9 mouse cellular contexts compared by ENCODE assay signal in genomic region chr11:114679582-114679981, GRCm38 (mm10). TPM values are rescaled to one million over a fixed set of nuclear protein-coding genes. Genes with fewer than 3 reads are reported as not detected.
A peak's percentile ranks its signal among the peaks of the same experiment; 100 is the strongest.
DNase-seq lines count a peak whose midpoint lies in the region; ATAC-seq and TF ChIP-seq lines count a peak whose summit lies in the region.
"Had no signal": no experiment of that assay in that cellular context is flagged by ENCODE, and none has a peak within 500 bp of the region (broad histone marks: within the 10 kb centered on the region; RNA-seq: fewer than 3 reads in every experiment).

No protein-coding gene starts in this region.

- H3K27ac ChIP-seq in kidney, embryonic 15.5 days: peak overlapping the region; percentile 56
- H3K27ac ChIP-seq in kidney, embryonic 14.5 days (ENCODE audit: low read depth, low read length): no peak overlapping the region
- no peak overlapping the region for H3K27ac ChIP-seq in left cerebral cortex, adult 2 months
- H3K27ac ChIP-seq in forebrain, embryonic 15.5 days (replicated peaks): no peak overlapping the region
- H3K27ac ChIP-seq: embryonic facial prominence, embryonic 13.5 days had no signal

- H3K27me3 ChIP-seq in kidney, embryonic 15.5 days: peaks cover 7% of the 10 kb centered on the region; the same call in 1 of the 2 replicates
- H3K27me3 ChIP-seq in kidney, embryonic 14.5 days (ENCODE audit: control insufficient read depth, insufficient read depth, low read length): no peaks in the 10 kb centered on the region
- H3K27me3 ChIP-seq in forebrain, embryonic 15.5 days: no peaks in the 10 kb centered on the region
- H3K27me3 ChIP-seq: embryonic facial prominence, embryonic 13.5 days had no signal

- intact Hi-C loops in heart, postnatal 14 days (cut with DNase I): loop anchor here (5.0 kb wide), 1 partner anchor 108 kb away; no protein-coding TSS in a partner anchor
- intact Hi-C loops in left cerebral cortex, adult 2 months (cut with DNase I): no loop called here

- H3K9ac ChIP-seq in kidney, embryonic 15.5 days: no peak overlapping the region
- H3K9ac ChIP-seq in kidney, embryonic 14.5 days (ENCODE audit: low read depth, low read length): no peak overlapping the region
- H3K9ac ChIP-seq in forebrain, embryonic 15.5 days (replicated peaks): no peak overlapping the region
- H3K9ac ChIP-seq: embryonic facial prominence, embryonic 13.5 days had no signal

- peaks cover 61% of the 10 kb centered on the region for H3K4me1 ChIP-seq in kidney, embryonic 15.5 days
- peaks cover 39% of the 10 kb centered on the region for H3K4me1 ChIP-seq in kidney, embryonic 14.5 days (ENCODE audit: control insufficient read depth, insufficient read depth, low read length)
- H3K4me1 ChIP-seq in forebrain, embryonic 15.5 days: peaks cover 30% of the 10 kb centered on the region

- no peaks in the 10 kb centered on the region for H3K9me3 ChIP-seq in kidney, embryonic 15.5 days (replicated peaks)
- H3K9me3 ChIP-seq in kidney, embryonic 14.5 days (ENCODE audit: control insufficient read depth, low read length): no peaks in the 10 kb centered on the region
- no peaks in the 10 kb centered on the region for H3K9me3 ChIP-seq in forebrain, embryonic 15.5 days
- H3K9me3 ChIP-seq: embryonic facial prominence, embryonic 13.5 days had no signal

- DNase-seq in cerebellum, adult 8-10 months: peak; percentile 54
- DNase-seq in heart, postnatal 14 days: peak; percentile 36 to 38
- peak; percentile 65 for DNase-seq in lung, postnatal 36 days
- no peak for DNase-seq in left cerebral cortex, adult 2 months (ENCODE audit: extremely low spot score in 1 of 2, low spot score in 2 of 2)
- DNase-seq in layer of hippocampus, adult 9-10 months (ENCODE audit: low spot score): no peak

- no peaks in the 10 kb centered on the region for H3K36me3 ChIP-seq in kidney, embryonic 15.5 days
- H3K36me3 ChIP-seq in kidney, embryonic 14.5 days (ENCODE audit: control insufficient read depth, insufficient read depth, low read length): no peaks in the 10 kb centered on the region
- no peaks in the 10 kb centered on the region for H3K36me3 ChIP-seq in forebrain, embryonic 15.5 days
- H3K36me3 ChIP-seq: embryonic facial prominence, embryonic 13.5 days had no signal

- 63% methylated on average over 8 of the region's 8 CpGs for WGBS in kidney, embryonic 15.5 days
- WGBS in kidney, embryonic 14.5 days: 68% methylated on average over 8 of the region's 8 CpGs
- 73% methylated on average over 8 of the region's 8 CpGs for WGBS in forebrain, embryonic 15.5 days

- ATAC-seq in kidney, embryonic 15.5 days (replicated peaks; ENCODE audit: low FRiP score): no peak
- no peak for ATAC-seq in kidney, embryonic 14.5 days (ENCODE audit: low FRiP score, low TSS enrichment)
- ATAC-seq in forebrain, embryonic 15.5 days (replicated peaks): no peak

- H3K4me3 ChIP-seq in kidney, embryonic 15.5 days (replicated peaks): no peak overlapping the region
- H3K4me3 ChIP-seq in kidney, embryonic 14.5 days (ENCODE audit: low read length): no peak overlapping the region
- no peak overlapping the region for H3K4me3 ChIP-seq in left cerebral cortex, adult 2 months
- no peak overlapping the region for H3K4me3 ChIP-seq in forebrain, embryonic 15.5 days
- H3K4me3 ChIP-seq: embryonic facial prominence, embryonic 13.5 days had no signal

- no peak for TF ChIP-seq CTCF in left cerebral cortex, adult 2 months (IDR thresholded peaks at IDR 0.05)

- no peak overlapping the region for H3K4me2 ChIP-seq in kidney, embryonic 15.5 days
- no peak overlapping the region for H3K4me2 ChIP-seq in kidney, embryonic 14.5 days (replicated peaks; ENCODE audit: low read depth, low read length)
- no peak overlapping the region for H3K4me2 ChIP-seq in forebrain, embryonic 15.5 days (replicated peaks)
- H3K4me2 ChIP-seq: embryonic facial prominence, embryonic 13.5 days had no signal

RNA-seq across cellular contexts. Expression of gene Ttyh2, which starts 4.4 kb away (rescaled TPM):
- 15.2 and 15.8 TPM in 2 replicates for polyA plus RNA-seq in kidney, embryonic 15.5 days (2015; fragmentation: Nextera tagmentation; extraction: Ambion mirVana)
- polyA plus RNA-seq in kidney, embryonic 14.5 days (2014; fragmentation: Nextera tagmentation; extraction: Ambion mirVana): 9.1 and 10.4 TPM in 2 replicates
- total RNA-seq in heart, postnatal 14 days (2021): 10 to 100 TPM; 11.3 to 13.4 TPM
- 10 to 100 TPM; 18.5 to 18.6 TPM for total RNA-seq in left cerebral cortex, adult 2 months (2021)
- polyA plus RNA-seq in forebrain, embryonic 15.5 days (2015; fragmentation: Nextera tagmentation; extraction: Ambion mirVana): 23.1 and 24.1 TPM in 2 replicates

RNA-seq across cellular contexts. Expression of gene Rpl38, which starts 11.3 kb away (rescaled TPM):
- polyA plus RNA-seq in kidney, embryonic 15.5 days (2015; fragmentation: Nextera tagmentation; extraction: Ambion mirVana): 1,080 and 1,196 TPM in 2 replicates
- polyA plus RNA-seq in kidney, embryonic 14.5 days (2014; fragmentation: Nextera tagmentation; extraction: Ambion mirVana): 1,061 and 1,397 TPM in 2 replicates
- total RNA-seq in heart, postnatal 14 days (2021): 100 to 1,000 TPM; 606 to 649 TPM
- total RNA-seq in left cerebral cortex, adult 2 months (2021): 100 to 1,000 TPM; 817 to 866 TPM
- 787 and 864 TPM in 2 replicates for polyA plus RNA-seq in forebrain, embryonic 15.5 days (2015; fragmentation: Nextera tagmentation; extraction: Ambion mirVana)

RNA-seq across cellular contexts. Expression of gene Dnaic2, which starts 47.6 kb away (rescaled TPM):
- polyA plus RNA-seq in kidney, embryonic 15.5 days (2015; fragmentation: Nextera tagmentation; extraction: Ambion mirVana): 0.41 and 0.56 TPM in 2 replicates
- polyA plus RNA-seq in kidney, embryonic 14.5 days (2014; fragmentation: Nextera tagmentation; extraction: Ambion mirVana): 0.28 and 0.36 TPM in 2 replicates
- under 1 TPM; 0.27 to 0.60 TPM for total RNA-seq in heart, postnatal 14 days (2021)
- 1 to 10 TPM in 1 of 2 experiments, under 1 TPM in 1; 1.00 to 1.8 TPM for total RNA-seq in left cerebral cortex, adult 2 months (2021)
- polyA plus RNA-seq in forebrain, embryonic 15.5 days (2015; fragmentation: Nextera tagmentation; extraction: Ambion mirVana): 1.9 and 2.6 TPM in 2 replicates

Comparison
In these comparisons a context has a peak if more than half of its experiments do, and no peak if none do; other contexts are left out.
1. DNase-seq: peak in cerebellum, adult 8-10 months (single experiment), heart, postnatal 14 days (2 of 2) and lung, postnatal 36 days (single experiment); none in left cerebral cortex, adult 2 months (0 of 2) and layer of hippocampus, adult 9-10 months (single experiment).